Mouse (Mus musculus) hindbrain, embryonic 10.5 days (tissue): ENCODE measurements around the gene Prss37. TPM values are rescaled to one million over a fixed set of nuclear protein-coding genes. Genes with fewer than 3 reads are reported as not detected.

ENCODE experiments used
- polyA plus RNA-seq: library from polyadenylated mRNA; unstranded; fragments of >200 nt; fragmentation: Nextera tagmentation; extraction: Ambion mirVana; gene quantifications from 2 replicates; pipeline ENCODE4 v1.2.1, GENCODE M21; 2016

Gene Prss37
- polyA plus RNA-seq, 1 experiment from 2014 or later = not detected

Other genes with a start within 250 kb of the Prss37 start
- gene Agk, start 194.3 kb downstream of the Prss37 start, polyA plus RNA-seq = 41.9 and 44.8 TPM in 2 replicates
- 10.1 and 12.4 TPM in 2 replicates for gene E330009J07Rik, start 83.4 kb downstream of the Prss37 start, polyA plus RNA-seq
- gene Wee2, start 80.4 kb downstream of the Prss37 start, polyA plus RNA-seq = 0.21 TPM in 1 of 2 replicates, not detected in the other
- gene Ssbp1, start 48.2 kb downstream of the Prss37 start, polyA plus RNA-seq = 175 and 200 TPM in 2 replicates
- gene Tas2r137, start 28.3 kb downstream of the Prss37 start, polyA plus RNA-seq = not detected in 2 replicates
- gene Tas2r108, start 26.0 kb downstream of the Prss37 start, polyA plus RNA-seq = 0.30 TPM in 1 of 2 replicates, not detected in the other
- 0.17 and 0.18 TPM in 2 replicates for gene Olfr461, start 35.5 kb upstream of the Prss37 start, polyA plus RNA-seq
- gene Olfr460, start 50.0 kb upstream of the Prss37 start, polyA plus RNA-seq = not detected in 2 replicates
- gene Clec5a, start 66.3 kb upstream of the Prss37 start, polyA plus RNA-seq = 0.34 and 0.76 TPM in 2 replicates
- not detected in 2 replicates for gene Tas2r138, start 93.8 kb upstream of the Prss37 start, polyA plus RNA-seq
- not detected in 2 replicates for gene Mgam, start 109.3 kb upstream of the Prss37 start, polyA plus RNA-seq